Mouse (Mus musculus) layer of hippocampus, adult 9-10 months (tissue): ENCODE measurements around the gene Mtcl1.

Experiments used
- DNase-seq: peaks from one replicate; pipeline ENCODE4 v3.0.0; 2022; ENCODE audit warnings: low spot score

The Mtcl1 gene

DNA sequence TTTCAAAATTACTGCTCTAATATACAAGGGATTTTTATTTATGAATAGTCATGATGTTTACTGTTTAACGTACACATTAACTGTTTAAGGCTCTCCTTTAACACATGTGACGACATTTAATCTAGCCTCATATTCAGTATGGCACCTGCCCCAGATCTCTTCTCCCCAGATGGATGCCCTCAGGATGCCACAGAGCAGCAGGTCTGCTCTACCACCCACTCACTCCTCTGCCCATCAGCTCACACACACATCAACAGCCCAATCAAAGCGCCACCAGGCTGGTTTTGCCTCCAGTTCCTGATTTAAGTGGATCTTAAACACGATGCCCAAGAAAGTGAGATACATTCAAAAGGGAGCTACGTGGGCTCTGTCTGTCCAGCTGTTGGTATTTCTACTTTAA is 41.1 kb downstream of the Mtcl1 start:
- no peak for DNase-seq

DNA sequence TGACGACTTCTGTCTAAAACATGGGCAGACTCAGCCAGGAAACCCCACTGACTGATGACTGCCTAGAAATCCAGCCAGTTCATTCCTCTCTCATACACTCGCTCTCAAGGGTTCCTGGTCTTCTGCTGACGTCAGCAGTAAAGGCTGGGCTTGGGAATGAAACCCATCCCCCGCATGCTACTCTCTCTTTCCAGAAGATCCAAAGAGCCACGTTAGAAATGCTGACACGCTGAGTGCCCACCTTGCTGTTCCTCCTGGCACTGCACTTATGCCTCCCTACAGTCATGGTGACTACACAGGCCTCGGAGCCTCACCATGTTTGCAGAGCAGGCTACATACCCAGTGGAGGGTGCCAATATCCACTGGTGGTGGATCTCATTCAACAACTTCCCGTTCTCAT is 41.7 kb downstream of the Mtcl1 start:
- DNase-seq: no peak

DNA sequence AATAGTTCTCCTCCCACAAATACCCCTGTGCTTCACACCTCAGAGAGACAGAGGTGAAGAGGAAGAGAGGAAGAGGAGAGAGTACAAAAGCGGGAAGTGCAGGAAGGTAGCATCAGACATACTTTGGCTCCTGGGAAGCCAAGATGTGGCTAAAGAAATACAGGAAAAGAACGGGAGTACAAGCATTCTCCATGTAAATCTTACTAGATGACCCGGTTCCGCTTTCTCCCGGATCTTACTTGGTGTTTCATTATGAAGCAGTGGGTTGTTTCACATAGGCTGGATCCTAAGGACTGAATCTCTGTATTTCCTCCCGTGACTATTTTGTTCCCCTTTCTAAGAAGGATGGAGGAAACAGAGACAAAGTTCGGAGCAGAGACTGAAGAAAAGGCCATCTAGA is 43.9 kb downstream of the Mtcl1 start:
- no peak for DNase-seq

DNA sequence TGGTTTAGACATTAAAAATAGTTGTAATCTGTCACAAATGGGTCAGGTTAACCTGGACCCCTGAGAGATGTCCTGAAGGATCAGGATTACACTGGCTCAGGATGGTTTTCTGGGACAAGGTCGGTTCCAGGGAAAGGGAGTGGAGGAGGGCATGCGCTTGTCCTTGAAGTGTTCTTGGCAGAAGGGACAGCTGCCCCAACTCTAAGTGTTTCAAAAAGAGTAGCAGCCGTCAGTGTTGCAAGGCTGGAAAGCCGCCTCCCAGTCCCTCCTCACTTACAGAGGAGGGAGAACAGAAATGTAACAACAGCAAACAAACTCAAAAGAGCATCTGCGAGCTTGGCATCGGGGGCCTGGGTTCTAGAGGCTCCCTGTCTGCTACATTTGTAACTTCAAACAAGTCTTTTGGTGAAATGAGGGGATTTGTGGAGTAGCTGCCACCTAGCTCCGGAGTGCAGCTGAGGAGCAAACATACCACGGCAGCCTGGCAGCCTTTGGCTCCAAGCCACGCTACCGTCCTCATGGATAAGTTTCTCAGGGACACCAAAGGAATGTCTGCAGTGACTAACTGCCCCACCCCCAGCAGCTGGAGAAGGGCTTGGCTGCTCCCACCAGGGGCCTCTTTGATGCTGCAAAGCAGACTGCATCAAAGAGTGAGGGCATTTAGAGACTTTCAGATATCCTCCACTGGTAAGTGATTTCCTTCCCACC is 44.5 kb downstream of the Mtcl1 start:
- DNase-seq: no peak

DNA sequence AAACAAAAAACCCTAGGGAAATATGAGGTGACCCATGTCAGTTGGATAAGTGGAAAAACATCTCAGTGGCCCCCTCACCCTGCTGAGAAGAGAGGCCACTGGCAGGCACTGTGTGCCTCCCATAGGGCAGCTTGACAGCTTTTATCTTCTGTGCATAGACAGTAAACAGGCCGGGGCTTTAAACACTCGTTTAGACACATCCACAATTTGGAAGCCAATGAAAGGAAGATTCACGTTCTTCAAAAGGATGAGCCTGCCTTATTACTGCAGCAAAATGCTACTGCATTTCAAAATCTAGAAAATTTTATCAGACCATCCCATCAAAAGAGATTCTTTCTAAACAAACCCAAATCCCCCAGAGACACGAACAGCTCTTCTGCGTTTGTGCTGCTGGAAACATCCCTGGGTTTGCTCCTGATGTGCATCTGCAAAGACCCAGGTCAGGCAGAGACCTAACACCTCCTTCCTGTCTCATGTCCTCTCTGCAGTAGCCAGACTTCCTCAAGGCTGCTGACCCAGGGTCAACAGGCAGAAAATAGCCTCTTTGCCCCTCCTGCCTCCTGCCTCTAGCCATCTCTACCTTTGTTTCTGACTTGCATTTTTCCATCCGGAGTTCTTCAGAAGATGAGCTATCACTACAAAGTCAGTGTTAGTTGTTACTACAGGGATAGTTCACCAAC is 46.6 kb downstream of the Mtcl1 start:
- DNase-seq: no peak

DNA sequence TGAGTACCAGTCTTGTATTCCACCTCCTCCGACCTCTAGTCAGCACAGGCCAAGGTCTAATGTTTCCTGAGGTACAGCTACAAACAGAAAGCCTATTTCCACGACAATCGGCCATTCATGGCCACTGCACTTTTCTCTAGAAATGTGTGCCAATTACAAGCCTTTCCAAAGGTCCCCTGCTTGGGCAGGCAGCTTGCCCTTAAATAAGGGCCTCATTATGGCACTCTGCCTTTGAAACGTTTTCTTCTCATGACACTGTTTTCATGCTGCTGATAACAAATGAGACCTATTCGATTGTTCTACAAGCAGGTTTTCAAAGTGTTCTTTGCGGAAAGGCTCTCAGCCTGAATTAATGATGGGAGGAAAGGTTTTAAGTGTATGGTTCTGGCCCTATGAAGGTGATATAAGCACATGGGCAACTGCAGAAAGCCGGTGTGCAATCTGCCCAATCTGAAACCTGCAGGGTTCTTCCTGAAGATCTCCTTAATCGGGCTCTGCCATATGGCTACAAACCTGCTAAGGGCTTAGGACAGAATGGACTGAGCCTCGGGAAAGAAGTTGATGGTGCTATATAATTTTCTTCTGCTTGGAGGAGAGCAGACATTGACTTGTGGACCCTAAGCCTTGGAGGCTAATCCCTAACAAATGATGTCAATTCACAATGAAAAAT is 47.8 kb downstream of the Mtcl1 start:
- no peak for DNase-seq

DNA sequence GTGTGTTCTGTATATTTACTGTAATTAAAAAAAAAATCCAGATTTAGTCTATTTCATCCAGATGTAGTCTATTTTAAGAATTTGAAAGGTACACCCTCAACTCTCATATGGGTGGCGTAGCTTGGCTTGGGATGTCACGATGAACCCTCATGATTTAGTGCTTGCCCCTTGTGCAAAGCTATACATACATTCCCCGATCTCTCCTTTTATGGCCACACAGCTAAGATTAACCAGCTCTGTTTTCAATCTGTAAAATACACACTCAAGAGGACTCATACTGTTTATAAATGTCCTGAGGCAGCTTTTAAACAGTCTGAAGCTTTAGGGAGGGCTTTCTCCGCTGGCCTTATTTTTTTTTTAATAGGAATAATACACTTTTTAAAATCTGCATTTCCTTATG is 49.8 kb downstream of the Mtcl1 start:
- DNase-seq: no peak

DNA sequence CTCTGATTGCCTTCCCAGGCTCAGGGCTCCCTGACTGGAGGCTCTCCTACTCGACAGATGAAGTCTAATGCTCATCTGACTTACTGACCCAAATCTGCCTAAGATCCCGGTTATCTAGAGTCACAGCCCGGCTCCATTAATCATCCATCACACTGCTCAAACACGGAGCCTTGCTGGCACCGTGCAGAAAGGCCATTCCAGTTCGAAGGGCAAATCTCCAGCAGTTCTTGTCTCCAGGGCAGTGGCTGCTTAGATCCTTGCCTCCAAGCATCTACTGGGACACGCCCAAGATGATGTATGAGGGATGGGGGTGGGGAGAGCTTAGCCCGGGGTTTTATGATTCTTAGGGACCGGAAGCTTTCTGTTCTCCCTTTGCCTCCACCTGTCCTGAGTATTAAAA is 55.0 kb downstream of the Mtcl1 start:
- DNase-seq: no peak

DNA sequence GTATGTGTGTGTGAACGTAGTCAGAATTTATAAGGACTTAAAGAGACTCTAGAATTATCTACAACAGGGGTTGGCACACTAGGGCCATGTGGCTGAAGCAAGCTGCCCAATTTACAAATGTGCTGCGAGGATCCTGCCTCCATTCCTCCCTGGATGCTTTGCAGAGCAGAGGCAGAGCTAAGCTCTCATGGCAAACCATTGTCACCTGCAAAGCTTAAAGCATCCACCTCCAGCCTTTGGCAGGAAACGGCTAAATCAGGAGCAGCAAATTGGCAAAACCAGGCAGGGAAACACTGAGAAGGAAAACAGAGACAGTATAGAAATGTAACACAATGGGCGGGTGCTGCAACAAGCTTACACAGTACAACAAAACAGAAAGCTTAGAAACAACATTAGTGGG is 61.2 kb downstream of the Mtcl1 start:
- DNase-seq: no peak

DNA sequence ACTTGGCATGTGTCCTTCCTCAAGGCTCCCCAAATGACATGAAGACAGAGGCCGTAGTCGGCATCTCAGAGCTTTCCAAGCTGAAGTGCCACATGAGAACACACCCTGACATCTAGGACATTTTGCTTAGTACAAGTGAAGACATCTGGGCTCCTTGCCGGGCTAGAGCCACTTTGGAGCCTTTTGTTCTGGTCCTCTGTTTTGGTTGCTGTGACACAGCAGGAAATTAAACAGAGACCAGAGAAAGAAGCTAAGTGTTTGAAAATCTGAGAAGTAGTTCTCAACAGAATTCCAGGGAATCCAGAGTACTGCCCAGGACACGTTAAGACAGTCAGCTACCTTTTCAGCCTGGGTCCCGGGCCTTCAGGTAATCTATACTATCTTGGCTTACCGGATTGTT is 68.2 kb downstream of the Mtcl1 start:
- DNase-seq: no peak

DNA sequence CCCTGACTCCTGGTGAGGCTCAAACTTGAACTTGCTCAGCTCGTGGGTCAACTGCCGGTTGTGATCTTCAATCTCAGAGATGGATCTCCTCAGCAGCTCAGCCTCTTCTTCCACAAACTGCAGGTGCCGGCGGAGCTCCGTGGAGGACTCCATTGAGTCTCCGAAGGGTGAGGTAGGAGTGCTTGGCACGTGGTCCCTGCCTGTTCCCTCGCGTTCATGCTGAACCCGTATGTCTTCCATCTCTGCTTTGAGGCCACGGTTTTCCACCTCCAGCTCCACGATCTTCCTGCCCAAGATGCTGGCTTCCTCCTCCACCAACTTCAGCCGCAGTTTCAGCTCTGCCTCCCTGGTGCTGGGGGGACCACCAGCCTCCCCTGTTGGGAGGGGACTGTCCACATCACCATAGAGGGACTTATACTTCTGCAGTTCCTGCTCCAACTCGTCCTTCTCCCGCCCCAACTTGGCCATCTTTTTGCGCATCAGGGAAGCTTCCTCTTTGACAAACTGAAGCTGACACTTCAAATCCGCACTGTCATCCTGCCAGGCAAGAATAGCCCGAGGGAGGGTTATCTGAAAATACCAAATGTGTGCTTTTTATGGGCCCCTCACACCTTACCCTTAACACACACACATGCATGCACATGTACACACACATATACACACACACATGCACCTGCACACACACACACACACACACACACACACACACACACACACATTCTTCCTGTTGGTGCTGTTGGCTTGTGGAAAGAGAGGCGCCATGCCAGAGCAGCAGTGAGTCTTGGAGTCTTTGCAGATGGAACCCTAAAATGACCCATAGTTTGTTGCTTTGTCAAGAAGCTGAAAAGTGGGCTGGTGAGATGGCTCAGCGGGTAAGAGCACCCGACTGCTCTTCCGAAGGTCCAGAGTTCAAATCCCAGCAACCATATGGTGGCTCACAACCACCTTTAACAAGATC is 69.4 kb downstream of the Mtcl1 start:
- DNase-seq: no peak

DNA sequence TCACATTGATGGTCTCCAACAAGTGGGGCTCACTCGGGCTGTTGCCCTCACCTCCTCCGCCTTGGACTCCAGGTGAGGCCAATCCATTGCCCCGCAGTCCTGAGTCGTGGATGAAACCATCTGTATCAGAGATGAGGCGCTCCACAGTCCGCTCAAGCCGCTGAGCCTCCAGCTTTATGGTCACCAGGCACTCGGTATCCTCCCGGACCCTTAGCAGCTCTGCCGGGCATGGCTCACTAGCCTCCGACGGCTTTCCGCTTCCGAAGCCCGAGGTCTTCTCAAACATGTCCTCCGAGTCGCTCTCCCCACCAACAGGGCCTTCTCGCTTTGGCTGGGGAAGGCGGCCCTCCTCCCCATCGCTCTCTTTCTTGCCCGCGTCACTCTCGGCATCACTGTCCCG is 70.2 kb downstream of the Mtcl1 start:
- DNase-seq: no peak

DNA sequence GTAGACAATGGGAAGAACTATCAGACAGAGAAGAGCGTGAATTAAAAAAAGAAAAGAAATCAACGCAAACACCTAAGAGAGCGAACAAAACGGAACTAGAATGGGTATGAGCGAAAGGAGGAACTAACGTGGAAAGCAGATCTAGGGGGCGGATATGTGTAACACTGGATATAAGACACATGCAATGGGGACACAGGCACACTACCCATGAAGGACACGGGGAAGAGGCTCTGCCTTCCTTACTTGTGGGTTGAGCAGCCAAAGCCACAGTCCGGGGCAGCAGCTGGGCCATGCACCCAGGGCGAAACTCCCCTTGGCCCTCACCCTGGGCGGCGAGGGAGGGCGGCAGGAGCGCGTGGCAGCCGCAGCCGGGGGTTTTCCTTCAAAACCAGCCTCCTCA is 71.4 kb downstream of the Mtcl1 start:
- DNase-seq: no peak

DNA sequence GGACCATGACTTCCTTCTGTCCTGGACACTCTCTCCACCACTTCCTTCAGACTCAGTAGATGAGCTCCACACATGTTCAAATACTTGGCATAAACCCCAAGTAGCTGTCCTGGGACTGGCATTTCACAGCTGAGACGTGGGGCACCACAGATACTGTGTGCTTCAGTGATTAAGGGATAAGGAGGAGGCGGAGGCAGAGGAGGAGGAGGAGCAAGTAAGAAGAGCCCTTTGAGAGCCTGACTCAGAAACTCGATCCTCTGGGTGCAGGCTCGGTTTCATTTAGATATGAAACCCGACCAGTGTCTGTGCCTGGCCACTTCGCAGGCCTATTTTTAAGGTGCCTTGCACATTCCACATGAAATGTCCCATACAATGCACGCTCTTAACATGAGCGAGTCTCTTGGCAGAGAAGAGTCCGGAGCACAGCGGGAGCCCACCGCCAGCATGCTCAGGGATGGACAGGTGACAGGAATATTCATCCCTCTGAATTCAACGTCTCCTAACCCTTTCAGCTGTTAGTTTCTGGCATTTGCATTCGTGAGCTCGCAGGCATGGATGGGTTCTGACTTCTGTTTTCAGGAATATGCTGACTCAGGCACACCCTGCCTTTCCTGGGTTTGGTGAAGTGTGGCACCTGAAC is 74.8 kb downstream of the Mtcl1 start:
- DNase-seq: no peak

DNA sequence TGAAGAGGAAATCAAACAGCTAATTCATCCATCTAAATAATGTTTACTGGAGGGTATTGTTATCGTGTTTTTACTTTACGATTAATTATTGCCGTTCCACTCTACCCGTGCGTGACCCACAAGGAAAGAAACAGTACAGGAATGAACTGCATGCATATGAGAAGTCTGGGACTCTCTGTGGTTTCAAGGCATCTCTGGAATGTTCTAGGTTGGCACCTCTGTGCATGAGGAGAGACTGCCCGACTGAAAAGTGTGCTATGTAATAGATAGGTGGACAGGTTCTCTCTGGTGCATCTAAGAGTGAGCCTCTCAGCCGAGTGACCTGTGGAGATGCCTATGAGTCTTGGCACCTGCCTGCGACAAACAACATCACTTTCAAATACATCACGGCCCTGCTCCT is 78.7 kb downstream of the Mtcl1 start:
- DNase-seq: no peak

DNA sequence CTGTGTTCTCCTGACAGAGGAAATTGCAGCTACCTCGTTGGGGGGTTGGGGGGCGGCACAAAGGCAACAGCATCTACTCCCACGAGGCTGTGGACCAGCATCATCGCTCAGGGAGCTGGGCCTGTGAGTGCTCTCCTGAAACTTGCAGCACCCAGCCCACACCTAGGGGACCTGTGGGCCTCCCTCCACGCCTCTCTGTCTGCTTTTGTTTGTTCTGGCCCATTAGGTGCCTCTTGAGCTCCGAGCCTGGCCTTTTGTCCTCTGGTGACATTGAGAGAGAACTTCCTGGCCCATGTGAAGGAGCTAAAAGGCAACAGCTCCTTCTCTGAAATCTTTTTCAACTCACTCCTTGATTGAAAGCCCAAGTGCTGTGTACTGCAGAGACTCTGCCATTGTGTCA is 79.8 kb downstream of the Mtcl1 start:
- DNase-seq: no peak

DNA sequence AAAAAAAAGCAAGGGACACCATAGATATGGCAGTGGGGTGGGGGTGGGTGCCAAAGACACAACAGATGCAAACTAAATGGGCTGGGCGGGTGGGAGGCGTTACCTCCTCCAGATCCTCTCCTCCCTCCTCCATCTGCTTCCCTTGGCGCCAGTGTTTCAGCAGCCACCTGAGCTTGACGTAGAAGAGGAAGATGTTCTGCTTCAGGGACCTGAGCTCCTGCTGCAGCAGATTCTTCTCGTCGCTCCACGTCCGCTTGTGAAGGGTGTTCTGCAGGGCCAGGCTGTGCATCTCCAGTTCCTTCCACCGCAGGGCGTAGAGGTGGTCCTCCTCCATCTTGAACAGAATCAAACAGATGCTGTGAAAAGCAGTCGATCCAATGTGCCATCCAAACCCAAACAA is 81.4 kb downstream of the Mtcl1 start:
- no peak for DNase-seq

DNA sequence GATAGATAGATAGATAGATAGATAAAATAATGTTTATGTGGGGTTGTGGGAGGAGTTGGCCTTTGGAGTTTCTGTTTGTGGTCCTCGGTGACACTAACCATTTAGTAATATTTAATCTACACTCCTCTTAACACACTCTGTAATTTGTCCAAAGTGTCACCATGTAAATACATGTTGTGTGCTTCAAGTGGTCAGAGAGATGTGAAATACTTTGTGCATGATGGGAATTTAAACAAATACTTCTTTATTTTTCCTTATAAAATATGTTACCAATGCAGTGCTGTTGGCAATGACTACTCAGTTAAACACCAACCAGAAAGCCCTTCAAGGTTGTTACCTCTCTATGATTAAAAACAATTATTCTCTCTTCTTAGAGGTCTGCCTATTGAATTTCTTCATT is 83.9 kb downstream of the Mtcl1 start:
- DNase-seq: no peak

DNA sequence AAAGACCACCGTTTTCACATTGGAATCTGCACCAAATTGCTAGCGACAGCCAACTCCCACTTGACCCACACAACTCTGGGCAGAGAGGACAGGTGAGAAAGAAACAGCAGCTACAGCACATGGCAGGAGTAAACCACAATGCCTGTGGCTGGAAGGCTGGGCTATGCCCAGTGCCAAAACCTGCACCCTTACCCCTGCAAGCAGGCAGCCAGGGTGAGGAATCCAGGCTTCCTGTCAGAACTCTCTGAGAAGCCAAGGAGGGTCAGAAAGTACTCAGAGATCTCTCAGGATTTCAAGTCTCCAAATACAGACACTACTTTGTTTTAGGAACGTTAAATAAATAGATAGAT is 84.3 kb downstream of the Mtcl1 start:
- no peak for DNase-seq

DNA sequence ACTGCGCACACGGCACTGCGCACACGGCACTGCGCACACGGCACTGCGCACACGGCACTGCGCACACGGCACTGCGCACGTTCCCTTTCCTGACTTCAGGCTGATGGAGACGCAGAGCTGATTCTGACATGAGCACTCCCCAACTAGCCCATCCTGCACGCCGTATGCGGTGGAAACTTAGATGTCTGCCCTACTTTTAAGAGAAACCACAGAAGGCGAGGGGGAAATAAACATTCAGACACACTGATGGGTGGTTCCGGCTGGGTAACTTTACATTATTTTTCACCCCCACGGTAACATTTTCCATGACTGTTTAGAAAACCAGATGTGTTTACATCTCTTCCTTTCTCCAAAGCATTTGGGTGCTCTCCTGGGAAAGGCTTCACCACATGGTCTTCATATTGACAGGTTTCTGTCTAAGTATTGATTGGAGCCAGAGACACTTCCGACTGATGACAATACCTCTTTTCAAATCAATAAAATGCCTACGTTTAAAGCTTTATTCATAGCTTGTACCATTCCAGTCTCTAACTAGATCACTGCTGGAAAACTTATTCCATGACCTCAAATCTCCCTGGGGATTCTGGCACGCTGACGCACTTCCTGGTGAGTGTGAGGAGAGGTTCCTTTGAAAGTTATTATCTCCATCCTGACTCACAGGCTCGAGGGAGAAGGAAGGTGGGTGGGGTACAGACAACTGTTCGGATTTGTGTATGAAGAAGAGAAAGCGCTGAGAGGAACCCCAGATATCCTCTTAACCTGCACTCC is 84.8 kb downstream of the Mtcl1 start:
- DNase-seq: no peak

DNA sequence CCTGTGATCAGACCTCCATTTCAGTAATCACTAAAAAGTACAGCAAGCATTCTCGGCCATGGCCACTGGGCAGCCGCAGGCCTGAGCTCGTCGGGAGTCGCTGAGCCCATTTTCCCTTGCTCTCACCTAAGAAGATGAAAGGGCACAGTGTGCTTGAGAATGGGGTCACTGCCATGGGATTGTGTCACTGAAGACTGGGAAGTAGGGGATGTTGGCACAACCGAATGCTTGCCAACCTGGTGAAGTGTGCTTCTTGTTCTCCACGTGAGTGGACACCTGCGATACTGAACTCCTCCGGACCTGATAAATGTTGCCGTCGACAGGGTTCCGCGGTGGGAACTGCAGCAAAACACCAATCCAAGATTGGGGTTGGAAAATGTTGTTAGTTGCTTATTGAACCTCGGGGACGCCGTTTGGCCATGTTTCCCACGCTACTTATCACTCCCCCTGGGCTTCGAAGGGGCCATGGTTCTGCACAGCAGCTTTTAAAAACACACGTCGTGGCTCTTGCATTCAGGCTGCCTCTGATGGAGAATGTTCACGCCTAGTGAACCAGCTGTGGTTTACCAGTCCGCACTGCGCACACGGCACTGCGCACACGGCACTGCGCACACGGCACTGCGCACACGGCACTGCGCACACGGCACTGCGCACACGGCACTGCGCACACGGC is 85.6 kb downstream of the Mtcl1 start:
- no peak for DNase-seq
